Mouse (Mus musculus) heart, embryonic 11.5 days (tissue): Measurements from ENCODE around the gene Hspb9. TPM values are rescaled to one million over a fixed set of nuclear protein-coding genes. Genes with fewer than 3 reads are reported as not detected.

Experiments used
- ATAC-seq: fragments of 200-750 bp; cut with Nextera tagmentation; replicated peaks from 2 replicates; pipeline ENCODE4 v1.8.0; 2017; ENCODE audit warnings: moderate library complexity; ENCODE audit not compliant: insufficient number of reproducible peaks, low FRiP score, low TSS enrichment
- H3K27ac ChIP-seq: fragments of 300-500 bp; sonication (generic); 2 replicates; pipeline ENCODE4 v1.5.1; 2014; ENCODE audit warnings: mild to moderate bottlenecking, low read depth, low read length
- H3K27me3 ChIP-seq: fragments of 300-500 bp; sonication (generic); 2 replicates; pipeline ENCODE4 v1.6.1; 2014; ENCODE audit warnings: mild to moderate bottlenecking, low read length, mixed read lengths; ENCODE audit not compliant: control insufficient read depth, insufficient read depth
- H3K36me3 ChIP-seq: fragments of 300-500 bp; sonication (generic); 2 replicates; pipeline ENCODE4 v1.6.1; 2014; ENCODE audit warnings: mild to moderate bottlenecking, low read length, moderate library complexity, mixed read lengths; ENCODE audit not compliant: control insufficient read depth, insufficient read depth
- H3K4me1 ChIP-seq: fragments of 300-500 bp; sonication (generic); 2 replicates; pipeline ENCODE4 v1.6.1; 2014; ENCODE audit warnings: low read length; ENCODE audit not compliant: control insufficient read depth, insufficient read depth
- H3K4me2 ChIP-seq: fragments of 300-500 bp; sonication (generic); 2 replicates; pipeline ENCODE4 v1.6.1; 2014; ENCODE audit warnings: mild to moderate bottlenecking, moderate library complexity
- H3K4me3 ChIP-seq: fragments of 300-500 bp; sonication (generic); 2 replicates; pipeline ENCODE4 v1.5.1; 2014; ENCODE audit warnings: low read depth, low read length
- H3K9ac ChIP-seq: fragments of 300-500 bp; sonication (generic); 2 replicates; pipeline ENCODE4 v1.6.1; 2014; ENCODE audit warnings: mild to moderate bottlenecking, low read depth, low read length, moderate library complexity
- H3K9me3 ChIP-seq: fragments of 300-500 bp; sonication (generic); replicated peaks from 2 replicates; pipeline ENCODE4 v1.6.1; 2016; ENCODE audit warnings: low read length; ENCODE audit not compliant: control insufficient read depth
- WGBS: fragments of 180-500 bp; shearing (Covaris S2); extraction: QIAGEN DNeasy Blood & Tissue Kit; methylation state at CpG from one replicate; pipeline ENCODE4 v1.1.7; 2014; ENCODE audit not compliant: insufficient replicate concordance; 5-methylcytosine and 5-hydroxymethylcytosine counted together
- polyA plus RNA-seq: library from polyadenylated mRNA; unstranded; fragments of >200 nt; fragmentation: Nextera tagmentation; extraction: Ambion mirVana; gene quantifications from 2 replicates; pipeline ENCODE4 v1.2.1, GENCODE M21; 2014

The Hspb9 gene
- polyA plus RNA-seq, result 0.37 TPM in 1 of 2 replicates, not detected in the other

DNA sequence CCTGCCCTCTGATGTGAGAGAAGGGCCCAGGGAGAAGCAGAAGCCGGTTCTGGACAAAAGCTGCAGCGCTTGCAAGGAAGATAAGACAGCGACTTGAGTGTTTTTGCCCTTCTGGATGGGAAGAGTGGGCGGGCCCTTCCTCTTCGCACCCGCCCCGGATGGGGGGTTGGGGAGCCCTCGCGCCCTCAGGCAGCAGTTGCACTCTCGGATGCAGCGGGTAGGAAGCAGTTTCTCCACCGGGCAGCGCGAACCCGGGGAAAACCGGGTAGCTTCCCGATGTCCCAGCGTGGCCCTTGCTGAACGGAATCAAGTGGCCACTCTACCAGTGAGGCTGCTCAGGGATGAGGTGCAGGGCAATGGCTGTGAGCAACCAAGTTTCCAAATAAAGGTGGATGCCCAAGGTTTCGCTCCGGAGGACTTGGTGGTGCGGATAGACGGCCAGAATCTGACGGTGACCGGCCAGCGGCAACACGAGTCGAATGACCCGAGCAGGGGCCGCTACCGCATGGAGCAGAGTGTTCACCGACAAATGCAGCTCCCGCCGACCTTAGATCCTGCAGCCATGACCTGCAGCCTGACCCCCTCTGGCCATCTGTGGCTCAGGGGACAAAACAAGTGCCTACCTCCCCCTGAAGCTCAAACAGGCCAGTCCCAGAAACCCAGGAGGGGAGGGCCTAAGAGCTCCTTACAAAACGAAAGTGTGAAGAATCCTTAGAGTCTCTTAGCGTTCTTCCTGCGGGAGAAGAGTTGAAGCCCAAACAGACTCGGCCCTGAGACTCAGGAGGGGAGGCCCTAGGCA, at the start of gene Hspb9:
Gene Hspb9 (plus strand): TSS at position 116 of the 799 bp plus-strand sequence.
- H3K36me3 ChIP-seq, result peaks cover 18% of the 10 kb centered on the region
- WGBS, result 3% methylated on average over 38 of the region's 38 CpGs
- H3K4me1 ChIP-seq, result peaks cover 23% of the 10 kb centered on the region
- peak within 1 kb of the TSS; percentile 61 for H3K9ac ChIP-seq
- H3K27me3 ChIP-seq, result no peaks in the 10 kb centered on the region
- peak within 1 kb of the TSS; percentile 67 for H3K4me2 ChIP-seq
- peak within 1 kb of the TSS; percentile 33 for H3K4me3 ChIP-seq
- peak within 1 kb of the TSS; percentile 31 for H3K27ac ChIP-seq
- H3K9me3 ChIP-seq, result no peaks in the 10 kb centered on the region
- 0 out of 2 replicates have a peak, but pooled peaks have one; percentile 16 for ATAC-seq

DNA sequence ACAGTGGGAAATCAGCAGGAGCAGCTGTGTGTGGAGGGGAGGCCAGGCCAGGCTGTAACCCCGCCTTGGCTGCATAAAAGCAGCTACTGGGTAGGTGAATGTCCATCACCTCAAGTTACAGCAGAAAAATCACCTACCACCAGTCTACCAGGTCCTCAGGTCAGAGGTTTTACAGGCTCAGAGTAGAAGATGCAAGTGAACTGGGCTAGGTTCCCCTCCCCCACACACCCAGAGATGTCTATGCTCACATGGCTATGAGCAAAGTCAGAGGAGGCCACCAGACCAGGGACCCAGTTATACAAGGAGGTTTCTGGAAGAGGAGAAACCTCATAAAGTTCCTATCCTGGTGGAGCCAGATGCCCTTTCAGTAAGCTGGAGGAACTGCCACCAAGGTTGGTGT, 42.6 kb upstream of the Hspb9 start:
- H3K9me3 ChIP-seq, result no peaks in the 10 kb centered on the region
- H3K36me3 ChIP-seq, result no peaks in the 10 kb centered on the region
- H3K4me1 ChIP-seq, result no peaks in the 10 kb centered on the region
- ATAC-seq, result no peak
- 55% methylated on average over 1 of the region's 1 CpGs for WGBS
- H3K9ac ChIP-seq, result no peak overlapping the region
- no peak overlapping the region for H3K4me3 ChIP-seq
- peaks cover 25% of the 10 kb centered on the region for H3K27me3 ChIP-seq
- no peak overlapping the region for H3K4me2 ChIP-seq
- H3K27ac ChIP-seq, result no peak overlapping the region

DNA sequence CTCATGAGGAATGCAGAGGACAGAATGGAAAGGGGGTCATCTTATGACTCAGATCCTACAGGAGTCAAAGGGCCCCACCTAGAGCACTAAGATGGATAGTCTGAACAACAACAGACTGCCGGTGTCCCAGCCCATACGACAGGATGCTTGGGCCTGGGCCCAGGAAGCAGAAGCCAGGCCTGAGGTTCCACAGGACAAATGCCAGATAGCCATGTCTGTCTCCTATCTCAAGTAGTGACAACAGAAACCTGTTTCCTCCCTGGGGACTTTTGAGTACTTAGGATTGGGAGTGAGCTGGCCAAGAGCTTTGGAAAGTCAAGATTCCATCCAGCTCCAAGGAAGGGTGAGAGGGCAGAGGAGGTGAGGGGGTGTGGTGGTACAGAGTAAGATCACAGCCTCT, 41.7 kb upstream of the Hspb9 start:
- Histone ChIP-seq H3K4me1 (no peaks in the 10 kb centered on the region), H3K4me2 (no peak overlapping the region), H3K9ac (no peak overlapping the region), H3K4me3 (no peak overlapping the region), H3K36me3 (no peaks in the 10 kb centered on the region), H3K27me3 (peaks cover 25% of the 10 kb centered on the region), H3K27ac (no peak overlapping the region), H3K9me3 (no peaks in the 10 kb centered on the region)
- 28% methylated on average over 2 of the region's 2 CpGs for WGBS
- ATAC-seq, result no peak

DNA sequence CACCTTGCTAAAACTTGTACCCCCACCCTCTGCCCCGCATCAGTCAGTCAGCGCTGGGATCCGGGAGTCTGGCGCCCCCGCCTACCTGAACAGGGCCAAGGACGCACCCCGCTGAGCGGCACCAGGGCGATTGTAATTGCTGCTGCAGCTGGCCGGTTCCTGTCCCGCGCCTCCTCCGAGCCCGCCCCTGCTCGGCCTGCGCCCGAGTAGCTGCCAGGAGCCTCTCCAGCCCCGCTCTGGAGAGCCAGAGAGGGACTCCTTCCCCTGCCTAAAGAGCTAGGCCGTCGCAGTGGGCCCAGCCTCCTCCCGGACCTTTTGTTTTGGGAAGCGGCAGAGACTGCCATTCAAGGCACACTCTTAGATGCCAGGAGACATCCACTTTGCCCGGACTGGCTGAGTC, 40.5 kb upstream of the Hspb9 start:
- WGBS, result 2% methylated on average over 22 of the region's 23 CpGs
- H3K27ac ChIP-seq, result no peak overlapping the region
- no peaks in the 10 kb centered on the region for H3K9me3 ChIP-seq
- H3K4me3 ChIP-seq, result peak overlapping the region; percentile 20
- peaks cover 25% of the 10 kb centered on the region for H3K27me3 ChIP-seq
- 0 out of 2 replicates have a peak, but pooled peaks have one; percentile 10 for ATAC-seq
- 0 out of 2 replicates have a peak, but pooled peaks cover 3% of the 10 kb centered on the region for H3K4me1 ChIP-seq
- H3K9ac ChIP-seq, result no peak overlapping the region
- peak overlapping the region; percentile 36 for H3K4me2 ChIP-seq
- no peaks in the 10 kb centered on the region for H3K36me3 ChIP-seq

DNA sequence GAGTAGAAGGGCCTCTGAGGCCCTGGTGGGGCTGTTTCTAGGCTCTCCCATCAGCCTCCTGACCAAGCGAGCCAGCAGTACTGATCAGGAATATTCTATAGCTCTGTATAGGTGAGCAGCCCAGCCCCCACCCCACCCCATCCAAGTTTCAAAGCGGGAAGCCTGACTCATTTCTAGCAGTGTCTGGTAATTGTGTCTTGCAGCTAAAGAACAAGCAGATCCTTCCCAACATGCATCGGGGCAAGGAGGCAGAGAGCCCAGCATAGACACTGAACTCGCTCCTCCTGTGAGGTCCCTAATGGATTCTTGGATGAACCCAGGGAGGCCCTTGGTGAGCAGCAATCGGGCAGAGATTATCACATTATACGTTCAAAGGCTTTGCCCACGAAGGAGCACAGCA, 35.8 kb upstream of the Hspb9 start:
- no peak overlapping the region for H3K4me3 ChIP-seq
- no peak overlapping the region for H3K27ac ChIP-seq
- 0 out of 2 replicates have a peak, but pooled peaks cover 3% of the 10 kb centered on the region for H3K4me1 ChIP-seq
- 38% methylated on average over 7 of the region's 7 CpGs for WGBS
- peaks cover 18% of the 10 kb centered on the region for H3K27me3 ChIP-seq
- H3K36me3 ChIP-seq, result no peaks in the 10 kb centered on the region
- no peak overlapping the region for H3K9ac ChIP-seq
- ATAC-seq, result no peak
- no peaks in the 10 kb centered on the region for H3K9me3 ChIP-seq
- H3K4me2 ChIP-seq, result no peak overlapping the region

DNA sequence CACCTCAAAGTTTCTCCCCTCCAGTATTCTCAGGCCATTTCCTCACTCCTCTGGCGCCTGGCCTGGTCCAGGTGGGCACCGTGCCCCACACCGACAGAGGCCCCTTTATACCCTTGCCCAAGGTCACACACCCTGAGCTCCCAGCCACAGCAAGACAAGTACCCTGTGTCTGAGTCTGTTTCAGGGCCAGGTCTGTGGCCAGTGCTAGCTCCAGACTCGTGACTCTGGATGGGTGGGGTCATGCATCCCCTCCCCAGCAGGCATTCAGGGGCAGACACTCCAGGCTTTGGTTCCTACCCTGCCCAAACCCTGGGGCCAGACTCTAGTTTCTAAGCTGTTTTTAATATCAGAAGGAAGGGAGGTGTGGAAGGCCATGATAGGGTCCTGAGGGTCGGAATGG, 31.8 kb upstream of the Hspb9 start:
- H3K4me3 ChIP-seq, result no peak overlapping the region
- H3K27me3 ChIP-seq, result no peaks in the 10 kb centered on the region
- 0 out of 2 replicates have a peak overlapping the region, but pooled peaks have one; percentile 16 for H3K9ac ChIP-seq
- 0 out of 2 replicates have a peak, but pooled peaks cover 5% of the 10 kb centered on the region for H3K4me1 ChIP-seq
- WGBS, result 79% methylated on average over 5 of the region's 5 CpGs
- no peak overlapping the region for H3K4me2 ChIP-seq
- ATAC-seq, result no peak
- H3K9me3 ChIP-seq, result no peaks in the 10 kb centered on the region
- H3K36me3 ChIP-seq, result no peaks in the 10 kb centered on the region
- H3K27ac ChIP-seq, result no peak overlapping the region

DNA sequence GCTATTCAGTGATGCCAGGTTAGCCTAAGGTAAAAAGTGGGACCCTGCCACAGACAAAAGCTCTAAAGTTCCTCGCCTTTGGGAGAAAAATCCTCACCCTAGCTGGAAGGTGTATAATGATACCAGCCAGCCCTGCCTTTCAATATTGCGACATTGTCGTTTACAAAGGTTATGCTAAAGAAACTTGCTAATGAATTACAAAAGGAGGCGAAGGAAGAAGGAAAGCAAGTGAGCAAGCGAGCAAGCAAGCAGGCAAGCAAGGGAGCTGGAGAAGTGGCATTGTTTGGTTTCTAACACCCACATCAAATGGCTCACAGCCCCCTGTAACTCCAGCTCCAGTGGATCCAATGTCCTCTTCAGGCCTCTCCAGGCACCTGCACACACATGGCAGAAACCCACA, 31.1 kb upstream of the Hspb9 start:
- ATAC-seq, result no peak
- Histone ChIP-seq H3K9ac (no peak overlapping the region), H3K27me3 (no peaks in the 10 kb centered on the region), H3K4me2 (no peak overlapping the region), H3K4me3 (no peak overlapping the region), H3K27ac (no peak overlapping the region), H3K36me3 (no peaks in the 10 kb centered on the region), H3K4me1 (0 out of 2 replicates have a peak, but pooled peaks cover 2% of the 10 kb centered on the region), H3K9me3 (no peaks in the 10 kb centered on the region)
- 70% methylated on average over 5 of the region's 5 CpGs for WGBS

DNA sequence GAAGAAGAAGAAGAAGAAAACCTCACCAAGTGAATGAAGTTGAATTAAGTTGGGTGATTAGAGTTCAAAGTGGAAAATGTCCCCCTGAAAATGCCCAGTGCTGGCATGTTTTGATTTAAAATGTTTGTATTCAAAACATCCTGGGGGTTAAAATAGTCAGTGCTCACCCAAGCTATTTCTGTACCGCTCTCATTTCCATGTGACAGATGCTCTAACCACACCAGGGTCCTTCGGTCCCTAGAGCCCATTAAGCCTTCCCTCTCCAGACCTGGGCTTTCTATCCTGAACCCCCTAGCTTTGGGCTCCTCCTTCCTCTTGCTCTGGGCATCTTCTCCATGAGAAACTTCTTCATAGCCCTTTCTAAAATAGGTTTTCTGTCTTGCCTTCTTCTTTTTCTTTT, 29.6 kb upstream of the Hspb9 start:
- Histone ChIP-seq H3K9me3 (no peaks in the 10 kb centered on the region), H3K27ac (no peak overlapping the region), H3K4me3 (no peak overlapping the region), H3K36me3 (no peaks in the 10 kb centered on the region), H3K4me2 (no peak overlapping the region), H3K4me1 (0 out of 2 replicates have a peak, but pooled peaks cover 2% of the 10 kb centered on the region), H3K27me3 (no peaks in the 10 kb centered on the region), H3K9ac (no peak overlapping the region)
- no peak for ATAC-seq
- 63% methylated on average over 2 of the region's 2 CpGs for WGBS
